Mouse (Mus musculus): ENCODE results near the gene Lgr6. TPM values are rescaled to one million over a fixed set of nuclear protein-coding genes. Genes with fewer than 3 reads are reported as not detected.

Lgr6 gene
- polyA plus RNA-seq, 1 experiment: 0.18 TPM

DNA sequence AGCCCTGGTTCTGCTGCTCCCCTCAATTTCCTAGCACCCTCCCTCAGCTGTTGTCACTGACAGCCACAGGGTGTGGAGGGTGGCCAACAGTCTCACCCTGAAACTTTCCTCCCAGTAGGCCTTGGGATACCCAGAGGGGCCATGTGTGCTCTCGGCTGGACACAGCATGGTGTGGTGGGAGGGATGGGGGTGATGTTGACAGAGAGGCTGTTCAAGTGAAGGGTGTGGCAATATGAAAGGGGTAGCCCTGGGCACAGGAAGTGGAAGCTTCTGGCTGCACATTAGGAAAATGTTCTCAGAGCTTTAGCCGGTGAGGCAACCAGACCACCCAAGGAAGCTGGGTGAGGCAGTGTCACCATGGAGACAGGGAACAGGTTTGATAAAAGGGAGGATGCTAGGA is 26.1 kb downstream of the Lgr6 start:
- no peak for DNase-seq (ENCODE audit: low read depth)

DNA sequence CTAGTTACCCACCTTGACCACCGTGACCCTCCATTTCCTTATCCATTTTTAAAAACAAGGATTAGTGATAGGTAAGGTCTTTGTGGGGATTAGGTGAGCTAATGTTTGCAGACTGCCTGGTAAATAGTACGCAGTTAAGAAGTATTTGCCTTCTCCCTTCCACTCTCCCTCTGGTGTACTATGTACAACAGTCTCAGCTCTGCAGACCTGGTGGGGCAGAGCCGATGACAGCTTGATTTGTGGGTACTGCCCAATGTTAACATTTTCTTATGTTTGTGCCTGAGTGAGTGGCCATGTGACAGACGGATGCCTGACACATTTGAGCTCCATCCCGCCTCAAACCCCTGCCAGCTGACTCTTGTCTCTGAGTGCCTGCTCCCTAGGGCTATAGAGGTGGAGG is 28.6 kb downstream of the Lgr6 start:
- no peak for DNase-seq (ENCODE audit: low read depth)

DNA sequence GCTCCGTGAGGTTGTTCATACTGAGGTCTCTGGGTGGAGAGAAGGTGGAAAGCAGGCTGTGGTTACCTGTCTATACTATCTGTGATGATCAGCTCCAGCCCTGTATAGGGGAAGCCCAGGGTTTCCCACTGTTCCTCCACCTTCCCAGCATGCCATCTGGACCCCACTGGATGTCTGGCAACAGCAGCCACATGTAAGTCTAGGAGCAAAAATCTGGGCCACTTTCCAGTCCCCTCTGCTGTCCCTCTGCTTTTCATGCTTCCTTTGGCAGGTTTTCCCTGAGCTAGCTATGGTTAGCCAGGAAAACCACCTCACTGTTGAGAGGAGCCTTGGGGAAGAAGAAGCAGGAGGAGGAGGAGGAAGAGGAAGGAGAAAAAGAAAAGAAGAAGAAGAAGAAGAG is 29.8 kb downstream of the Lgr6 start:
- no peak for DNase-seq (ENCODE audit: low read depth)

DNA sequence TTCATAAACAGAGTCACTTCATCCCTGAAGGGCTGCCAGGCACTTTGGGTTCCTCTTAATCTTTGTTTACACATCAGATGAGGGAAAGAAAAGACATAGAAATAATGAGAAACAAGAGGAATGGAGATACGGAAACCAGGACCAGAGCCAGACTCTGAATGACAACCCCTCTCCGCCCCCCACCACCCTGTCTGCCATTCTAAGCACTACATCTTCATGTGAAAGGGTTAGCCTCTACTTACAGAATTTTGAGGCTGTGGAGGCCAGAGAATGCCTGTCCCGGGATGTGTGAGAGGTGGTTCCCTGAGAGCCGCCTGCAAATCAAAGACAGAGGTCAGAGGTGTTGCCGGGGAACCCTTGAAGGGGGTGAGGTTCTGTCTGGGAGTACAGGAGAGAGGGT is 32.4 kb downstream of the Lgr6 start:
- no peak for DNase-seq (ENCODE audit: low read depth)

DNA sequence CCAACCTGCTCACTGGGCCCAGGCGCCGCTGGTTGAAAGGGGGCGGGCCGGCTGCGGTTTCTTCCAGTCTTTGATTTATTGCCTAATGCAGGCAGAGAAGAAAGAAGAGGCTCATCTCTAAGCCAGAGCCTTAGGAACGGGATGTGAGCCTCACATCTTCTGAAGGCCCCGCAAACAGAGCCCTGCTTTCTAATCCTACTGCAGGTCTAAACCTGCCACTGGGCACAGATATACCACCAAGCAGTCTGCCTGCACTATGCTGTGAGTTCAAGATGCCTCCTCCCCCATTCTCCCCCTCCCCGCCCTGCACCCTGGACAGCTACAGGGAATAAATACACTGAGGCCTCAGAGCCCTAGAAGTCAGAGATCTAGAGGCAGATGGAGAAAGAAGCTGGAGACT is 35.2 kb downstream of the Lgr6 start:
- no peak for DNase-seq (ENCODE audit: low read depth)

DNA sequence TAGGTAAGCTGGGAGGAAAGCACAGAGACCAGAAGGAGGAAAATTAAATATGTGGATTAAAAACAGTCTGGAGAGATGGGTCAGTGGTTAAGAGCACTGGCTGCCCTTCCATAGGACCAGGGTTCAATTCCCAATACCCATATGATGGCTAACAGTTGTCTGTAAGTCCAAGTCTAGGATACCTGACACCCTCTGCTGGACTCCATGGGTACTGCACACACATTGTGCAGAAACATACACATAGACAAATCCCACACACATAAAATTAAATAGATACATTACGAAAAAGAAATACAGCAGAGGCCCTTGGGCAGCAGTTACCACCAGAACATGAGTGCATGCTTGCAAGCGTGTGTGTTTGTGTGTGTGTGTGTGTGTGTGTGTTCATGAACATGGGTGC is 40.6 kb downstream of the Lgr6 start:
- no peak for DNase-seq (ENCODE audit: low read depth)

DNA sequence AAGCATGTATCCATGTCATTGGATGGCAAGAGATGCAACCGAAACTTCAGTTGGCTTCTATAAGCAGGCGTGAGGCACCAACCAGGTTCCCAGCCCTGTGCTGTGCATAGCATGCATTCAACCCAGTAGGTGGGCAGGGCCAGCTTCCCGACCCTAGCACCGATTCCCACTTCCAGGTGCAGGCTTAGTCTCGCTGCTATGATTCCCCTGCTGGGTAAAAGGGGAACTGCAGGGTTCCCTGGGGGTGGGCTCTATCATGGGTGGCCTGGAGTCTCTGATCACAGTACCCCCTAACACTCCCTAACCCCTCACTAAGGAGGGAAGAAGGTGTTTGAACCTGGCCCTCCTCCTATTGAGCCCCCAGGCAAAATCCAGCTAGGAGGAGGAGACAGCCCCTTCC is 42.1 kb downstream of the Lgr6 start:
- no peak for DNase-seq (ENCODE audit: low read depth)

DNA sequence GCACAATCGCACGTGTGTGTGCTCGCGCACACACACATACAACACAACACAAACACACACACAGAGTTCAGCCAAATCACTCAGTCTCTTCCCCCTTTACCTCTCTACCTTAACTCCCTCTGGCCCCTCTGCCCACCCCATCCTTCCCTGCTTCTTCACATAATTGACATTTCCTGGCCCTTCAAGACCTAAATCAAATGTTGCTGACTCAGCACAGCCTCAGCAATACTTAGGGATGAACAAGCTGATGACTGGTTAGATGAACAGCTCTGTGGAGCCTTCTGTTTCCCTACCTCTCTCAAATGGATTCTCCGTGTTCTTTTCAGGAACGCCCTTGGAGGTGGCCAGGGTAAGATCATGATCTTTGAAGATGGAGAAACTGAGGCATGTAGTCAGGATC is 43.8 kb downstream of the Lgr6 start:
- DNase-seq (ENCODE audit: low read depth): no peak

DNA sequence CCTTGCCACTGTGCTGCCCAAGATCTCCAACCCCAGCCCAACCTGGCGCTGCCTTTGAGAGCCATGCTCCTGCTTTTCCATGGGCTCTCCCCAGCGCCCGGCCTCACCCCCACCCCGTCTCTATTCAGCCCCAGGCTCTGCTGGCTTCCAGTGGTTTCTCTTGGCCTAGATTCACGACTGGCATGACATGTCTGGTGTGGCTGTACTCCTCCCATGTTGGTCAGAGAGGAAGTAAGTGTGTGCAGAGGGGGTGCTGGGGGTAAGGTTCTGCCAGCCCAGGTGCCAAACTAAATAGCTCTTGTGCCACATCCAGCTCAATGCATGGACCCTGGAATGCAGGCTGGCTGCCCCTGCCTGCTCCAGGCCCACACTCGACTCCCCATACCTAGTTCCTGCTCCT is 44.9 kb downstream of the Lgr6 start:
- no peak for DNase-seq (ENCODE audit: low read depth)

DNA sequence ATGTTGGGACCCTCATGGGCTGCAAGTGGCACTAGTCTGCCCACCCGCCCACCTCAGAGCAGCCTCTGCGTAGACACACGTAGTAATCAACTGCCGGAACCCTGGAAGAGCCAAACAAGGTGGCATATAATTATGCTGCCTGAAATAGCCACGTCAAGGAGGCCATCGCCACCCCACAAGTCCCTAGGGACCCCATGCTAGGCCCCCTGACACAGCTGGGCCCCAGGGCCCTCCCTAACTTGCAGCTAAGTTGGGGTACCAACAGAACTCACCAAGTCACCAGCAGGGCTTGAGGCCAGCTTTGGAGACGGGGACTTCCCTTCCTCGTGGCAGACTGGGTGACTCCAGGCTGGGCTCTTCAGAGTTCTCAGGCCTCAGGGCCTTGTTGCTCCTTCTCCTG is 48.2 kb downstream of the Lgr6 start:
- no peak for DNase-seq (ENCODE audit: low read depth)

DNA sequence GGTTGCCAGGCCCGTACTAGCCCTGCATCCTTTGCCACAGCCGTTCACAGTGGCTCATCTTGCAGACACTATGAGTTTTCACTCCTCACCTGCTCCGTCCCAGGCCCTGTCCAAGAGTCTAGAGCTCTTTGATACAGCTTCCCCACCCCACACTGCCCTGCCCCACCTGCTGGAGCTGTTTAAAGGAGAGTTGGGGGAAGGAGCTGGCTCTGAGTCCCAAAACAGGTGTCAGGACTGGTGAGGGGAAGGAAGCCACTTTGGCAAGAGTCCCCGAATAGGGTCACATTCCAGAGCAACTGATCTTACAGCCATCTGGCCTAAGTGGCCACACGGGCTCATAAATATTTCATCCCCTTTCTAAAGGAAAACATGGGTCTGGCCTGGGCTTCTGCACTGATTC is 51.0 kb downstream of the Lgr6 start:
- DNase-seq (ENCODE audit: low read depth): no peak

DNA sequence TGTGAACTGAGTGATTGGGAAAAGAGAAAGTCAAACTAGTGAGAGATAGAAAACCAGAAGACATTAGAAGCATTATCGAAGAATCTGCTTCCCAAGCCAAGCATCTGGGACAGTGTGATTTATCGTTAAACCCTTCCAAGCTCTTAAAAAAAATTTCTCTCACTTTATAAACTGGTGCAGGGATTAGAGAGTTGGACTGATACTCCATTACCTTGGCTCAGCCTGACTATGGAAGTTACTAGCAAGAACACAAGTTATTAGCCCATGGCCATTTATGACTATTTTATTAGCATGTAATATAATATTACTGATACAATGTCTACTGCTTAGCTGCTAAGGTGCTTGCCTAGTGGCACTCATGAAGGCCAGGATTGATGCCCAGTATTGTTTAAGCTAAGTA is 60.6 kb downstream of the Lgr6 start:
- peak; percentile 70 for DNase-seq (ENCODE audit: low read depth)

DNA sequence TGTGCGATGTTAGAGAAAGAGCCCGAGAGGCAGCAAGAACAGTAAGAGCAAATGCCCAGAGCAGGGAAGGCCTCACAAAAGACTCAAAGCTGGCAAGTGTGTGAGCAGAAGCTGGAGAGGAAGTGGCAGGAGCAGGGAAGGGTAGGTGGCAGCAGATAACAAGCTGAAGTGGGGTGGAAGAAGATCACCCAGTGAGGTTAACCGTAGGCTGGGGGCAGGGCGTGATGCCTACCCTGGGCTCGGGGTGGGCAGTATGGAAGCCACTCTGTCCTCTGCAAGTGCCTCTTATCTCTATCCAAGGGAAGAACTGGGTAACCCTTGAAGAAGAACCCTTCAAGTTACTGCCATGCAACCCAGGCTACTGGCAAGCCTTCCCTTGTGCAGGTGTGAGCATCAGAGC is 68.8 kb downstream of the Lgr6 start:
- no peak for DNase-seq (ENCODE audit: low read depth)

DNA sequence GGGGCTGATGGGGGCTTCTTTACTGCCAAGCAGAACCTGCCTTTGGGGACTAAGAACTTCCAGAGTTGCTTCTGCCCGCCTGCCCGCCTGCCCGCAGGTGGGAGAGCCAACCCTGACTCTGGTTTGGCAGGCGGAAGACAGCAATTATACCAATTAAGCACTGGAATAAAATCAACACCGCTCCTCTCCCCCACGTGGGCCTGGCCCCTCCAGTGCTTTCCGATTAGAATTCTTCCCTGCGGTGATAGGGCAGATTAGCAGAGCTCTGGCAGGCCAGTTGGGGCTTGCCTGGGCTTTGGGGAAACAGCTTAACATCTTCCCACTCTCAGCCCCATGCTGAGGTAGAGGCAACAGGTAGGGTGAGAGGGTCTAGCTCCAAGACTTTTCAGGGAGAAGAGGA is 72.4 kb downstream of the Lgr6 start:
- no peak for DNase-seq (ENCODE audit: low read depth)

DNA sequence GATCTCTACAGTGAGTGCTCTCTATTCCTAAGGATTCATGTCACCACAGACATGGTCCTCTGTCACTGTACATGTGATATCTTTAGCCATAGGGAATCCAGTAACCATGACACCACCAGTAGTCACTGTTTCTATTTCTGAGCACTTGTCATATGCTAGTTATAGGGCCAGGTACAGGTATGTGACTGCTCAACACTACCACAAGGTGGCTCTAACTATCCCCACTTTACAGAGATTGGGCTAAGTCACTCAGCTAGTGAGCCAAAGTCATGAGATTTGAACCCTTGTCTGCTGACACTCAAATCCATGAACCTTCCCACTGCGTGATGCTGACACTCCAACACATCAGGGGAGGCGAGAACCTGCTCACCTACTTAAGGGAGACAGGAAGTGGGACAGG is 75.0 kb downstream of the Lgr6 start:
- DNase-seq (ENCODE audit: low read depth): no peak

DNA sequence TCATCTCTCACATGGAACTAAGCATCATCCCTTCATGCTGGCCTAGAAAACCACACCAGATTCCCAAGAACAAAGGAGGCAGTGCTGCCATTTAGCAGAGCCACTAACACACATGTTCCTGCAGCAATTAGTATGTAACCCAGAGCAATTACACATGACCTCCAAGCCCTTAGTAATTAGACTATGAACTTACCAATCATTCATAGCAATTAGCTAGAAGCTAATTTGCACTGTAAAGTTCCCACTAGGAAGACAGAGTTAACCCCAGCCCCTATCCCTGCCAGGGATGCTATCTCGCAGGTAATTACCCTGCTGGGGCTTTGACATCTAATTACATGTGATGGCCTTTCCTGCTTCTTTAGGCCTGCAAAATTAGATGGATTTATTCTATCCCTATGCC is 78.8 kb downstream of the Lgr6 start:
- DNase-seq (ENCODE audit: low read depth): no peak

DNA sequence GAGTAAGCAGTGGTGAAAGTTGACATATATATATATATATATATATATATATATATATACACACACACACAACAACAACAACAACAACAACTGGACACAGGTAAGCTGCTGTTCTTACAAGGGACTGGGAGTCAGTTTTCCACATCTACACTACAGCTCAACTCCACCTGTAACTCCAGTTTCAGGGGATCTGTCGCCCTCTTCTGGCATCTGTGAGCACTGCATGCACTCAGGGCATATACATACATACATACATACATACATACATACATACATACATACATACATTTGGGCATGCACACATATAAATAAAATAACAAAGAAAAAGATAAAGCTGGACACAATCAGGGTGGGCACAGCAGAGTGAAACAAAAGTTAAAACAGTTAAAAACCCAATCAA is 81.5 kb downstream of the Lgr6 start:
- DNase-seq (ENCODE audit: low read depth): no peak

DNA sequence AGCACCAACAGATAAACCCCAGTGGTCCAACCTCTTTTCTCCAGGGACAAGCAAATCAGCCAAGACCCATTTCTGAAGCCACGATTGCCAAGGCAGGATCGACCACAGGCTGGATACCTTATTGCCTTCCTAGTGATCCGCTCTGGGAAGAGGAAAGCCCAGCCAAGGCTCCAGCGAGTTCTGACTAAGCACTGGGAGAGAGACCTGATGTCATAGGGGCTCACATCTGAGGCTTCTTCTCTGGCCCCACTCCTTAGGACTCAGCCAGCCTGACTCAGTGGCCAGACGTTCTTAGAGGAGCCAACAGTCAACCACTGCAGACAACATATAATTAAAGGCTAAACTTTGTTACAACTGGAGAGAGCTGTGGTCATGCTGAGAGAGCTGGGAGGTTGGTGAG is 83.1 kb downstream of the Lgr6 start:
- DNase-seq (ENCODE audit: low read depth): no peak

DNA sequence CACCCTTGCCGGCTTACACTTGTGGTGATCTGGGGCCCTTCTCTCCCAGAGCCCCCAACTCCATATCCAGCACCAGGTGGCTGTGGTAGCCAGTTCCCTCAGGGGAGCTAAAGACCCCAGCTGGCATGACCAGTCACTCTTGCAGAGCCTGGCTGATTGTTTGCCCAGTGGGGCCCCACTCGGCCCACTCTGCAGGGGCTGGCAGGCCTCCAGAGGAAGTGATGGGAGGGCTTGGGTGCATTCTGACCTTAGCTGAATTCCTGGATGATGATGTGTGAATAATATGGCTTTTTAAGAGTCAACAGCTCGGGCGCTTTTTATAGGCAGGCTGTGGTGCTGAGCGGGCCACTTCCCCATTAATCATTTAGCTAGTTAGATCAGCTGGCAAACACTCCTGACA is 84.1 kb downstream of the Lgr6 start:
- DNase-seq (ENCODE audit: low read depth): no peak

DNA sequence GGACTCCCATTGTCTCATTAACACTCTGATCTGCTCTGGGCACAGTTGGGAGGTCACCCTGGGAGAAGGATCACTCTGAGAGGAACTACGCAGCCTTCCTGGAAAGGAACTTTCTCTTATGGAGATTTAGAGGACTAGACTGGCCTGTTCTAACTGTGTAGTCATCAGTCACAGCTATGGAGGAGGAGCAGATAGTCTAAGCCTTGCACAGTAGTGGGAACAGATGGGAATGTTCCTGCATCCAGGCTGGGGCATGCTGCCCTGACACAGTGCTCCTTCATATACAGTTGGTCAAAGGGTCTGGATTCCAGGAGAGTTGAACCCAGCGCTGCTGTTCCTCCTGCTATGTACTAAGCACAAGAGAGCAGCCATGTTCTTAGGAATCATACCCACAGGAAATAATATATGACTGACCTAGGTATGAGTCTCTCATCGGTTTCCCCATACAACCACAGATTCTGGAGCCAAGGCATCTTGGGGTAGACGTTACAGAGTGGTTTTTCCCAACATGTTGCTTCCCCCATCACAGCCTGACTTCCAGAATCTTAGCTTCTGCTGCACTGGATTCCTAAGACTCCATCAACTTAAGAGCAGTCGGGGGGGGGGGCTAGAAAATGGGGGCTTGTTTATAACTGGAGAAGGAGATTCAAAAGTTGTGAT is 84.7 kb downstream of the Lgr6 start:
- no peak for DNase-seq (ENCODE audit: low read depth)

DNA sequence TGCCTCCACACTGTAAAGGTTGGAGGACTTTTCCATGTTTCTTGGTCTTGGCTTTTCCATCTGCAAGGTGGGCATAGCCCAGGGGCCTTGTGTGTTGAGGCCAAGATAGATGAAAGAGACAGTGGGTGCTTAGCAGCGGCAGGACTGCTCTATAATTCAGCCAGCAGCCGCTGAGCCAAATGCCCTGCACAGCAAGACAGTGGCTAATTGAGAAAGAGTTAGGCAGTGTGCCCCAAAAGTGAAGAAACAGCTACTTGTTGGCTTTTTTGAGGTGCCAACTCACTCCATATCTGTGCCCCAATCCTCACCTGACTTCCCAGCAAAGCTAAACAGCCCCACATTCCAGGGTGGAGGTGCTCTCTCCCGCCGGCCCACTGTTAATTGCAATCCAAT is 85.3 kb downstream of the Lgr6 start:
- no peak for DNase-seq (ENCODE audit: low read depth)

DNA sequence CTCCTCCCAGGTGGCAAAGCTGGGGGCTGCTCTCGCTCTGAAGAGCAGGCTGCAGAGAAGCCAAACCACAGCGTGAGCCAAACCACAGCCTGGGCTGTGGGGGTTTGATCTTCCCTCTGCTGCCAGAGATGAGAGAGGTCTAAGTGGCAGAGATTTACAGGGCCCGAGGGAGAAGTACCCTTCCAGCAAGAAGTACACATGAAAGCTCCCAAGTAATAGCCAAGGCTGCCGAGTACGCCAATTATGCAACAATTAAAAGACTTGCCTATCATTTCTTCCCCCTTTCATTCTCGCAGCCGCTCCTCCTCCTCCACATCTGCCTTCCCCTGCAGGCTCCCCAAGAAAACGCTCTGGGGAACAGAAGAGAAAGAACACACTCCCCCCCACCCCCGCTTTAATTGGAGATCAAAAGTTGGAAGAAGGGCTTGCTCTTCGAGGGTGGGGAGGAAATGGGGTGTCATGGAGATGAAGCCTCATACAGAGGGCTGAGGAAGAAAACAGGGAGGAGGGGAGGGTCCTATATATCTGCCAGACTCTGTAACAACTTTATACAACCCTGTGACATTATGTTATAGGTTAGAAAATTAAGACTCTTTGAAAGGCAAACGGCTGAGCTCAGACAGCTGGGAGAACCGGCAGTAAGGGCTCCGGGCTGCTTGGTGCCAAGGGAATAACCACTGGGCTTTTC is 85.8 kb downstream of the Lgr6 start:
- no peak for DNase-seq (ENCODE audit: low read depth)

DNA sequence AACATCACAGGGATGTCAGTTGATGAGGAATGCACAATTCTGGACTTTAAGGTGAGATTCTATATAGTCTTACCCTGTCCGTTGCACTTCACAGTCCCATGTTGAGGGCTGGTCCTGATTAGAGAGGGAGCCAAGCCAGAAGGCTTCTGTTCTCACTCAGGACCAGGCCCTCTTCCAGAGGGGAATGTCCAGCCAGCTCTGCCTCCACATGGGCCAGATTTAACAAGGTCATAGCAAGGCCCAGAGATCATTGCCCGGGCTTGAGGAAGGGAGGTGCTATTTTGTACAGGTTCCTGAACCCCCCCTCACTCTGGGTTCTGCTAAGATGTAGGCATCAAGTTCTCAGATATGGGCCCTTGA is 87.4 kb downstream of the Lgr6 start:
- DNase-seq (ENCODE audit: low read depth): no peak
